Mouse (Mus musculus) limb, embryonic 14.5 days (tissue): Measurements from ENCODE around the gene Gm6793. TPM values are rescaled to one million over a fixed set of nuclear protein-coding genes. Genes with fewer than 3 reads are reported as not detected.

Source experiments
- ATAC-seq: fragments of 200-750 bp; cut with Nextera tagmentation; 2 replicates; pipeline ENCODE4 v1.8.0; 2017; ENCODE audit warnings: low read depth, moderate number of reproducible peaks, moderate TSS enrichment; ENCODE audit not compliant: low FRiP score
- DNase-seq: peaks from one replicate; pipeline ENCODE4 v3.0.0-alpha.2; 2015; ENCODE audit warnings: low spot score
- H3K27ac ChIP-seq: fragments of 300-500 bp; sonication (generic); replicated peaks from 2 replicates; pipeline ENCODE4 v1.5.1; 2014; ENCODE audit warnings: low read depth, mild to moderate bottlenecking, low read length, moderate library complexity, mixed read lengths
- H3K27me3 ChIP-seq: fragments of 300-500 bp; sonication (generic); 2 replicates; pipeline ENCODE4 v1.6.1; 2014; ENCODE audit warnings: low read length, mixed read lengths; ENCODE audit not compliant: control insufficient read depth, insufficient read depth
- H3K36me3 ChIP-seq: fragments of 300-500 bp; sonication (generic); 2 replicates; pipeline ENCODE4 v1.6.1; 2014; ENCODE audit warnings: mild to moderate bottlenecking, low read length, moderate library complexity, mixed read lengths; ENCODE audit not compliant: control insufficient read depth, insufficient read depth
- H3K4me1 ChIP-seq: fragments of 300-500 bp; sonication (generic); 2 replicates; pipeline ENCODE4 v1.6.1; 2014; ENCODE audit warnings: antibody characterized with exemption, low read length, mixed read lengths; ENCODE audit not compliant: control insufficient read depth, insufficient read depth
- H3K4me2 ChIP-seq: fragments of 300-500 bp; sonication (generic); replicated peaks from 2 replicates; pipeline ENCODE4 v1.6.1; 2014; ENCODE audit warnings: low read depth, mild to moderate bottlenecking, low read length, moderate library complexity; ENCODE audit not compliant: severe bottlenecking
- H3K4me3 ChIP-seq: fragments of 300-500 bp; sonication (generic); replicated peaks from 2 replicates; pipeline ENCODE4 v1.5.1; 2014; ENCODE audit warnings: low read length
- H3K9ac ChIP-seq: fragments of 300-500 bp; sonication (generic); 2 replicates; pipeline ENCODE4 v1.6.1; 2014; ENCODE audit warnings: mild to moderate bottlenecking, low read depth, low read length, moderate library complexity; ENCODE audit not compliant: severe bottlenecking
- H3K9me3 ChIP-seq: fragments of 300-500 bp; sonication (generic); 2 replicates; pipeline ENCODE4 v1.6.1; 2016; ENCODE audit warnings: low read length; ENCODE audit not compliant: control insufficient read depth
- POLR2A ChIP-seq: fragments of 200-500 bp; IDR thresholded peaks from 2 replicates; pipeline ENCODE4 v1.8.0; 2012; ENCODE audit warnings: inconsistent platforms, mild to moderate bottlenecking, moderate library complexity, borderline replicate concordance; ENCODE audit not compliant: insufficient read depth, insufficient read length; ENCODE audit errors: extremely low read depth
- WGBS: fragments of 180-500 bp; shearing (Covaris S2); extraction: QIAGEN DNeasy Blood & Tissue Kit; methylation state at CpG from one replicate; pipeline ENCODE4 v1.1.7; 2014; 5-methylcytosine and 5-hydroxymethylcytosine counted together
- polyA plus RNA-seq, 2 experiments: library from polyadenylated mRNA; depleted of rRNA in 1 of 2; stranded (reverse) in 1 of 2; unstranded in 1 of 2; fragments of >200 nt; fragmentation: Nextera tagmentation in 1 of 2; extraction: Ambion mirVana in 1 of 2; gene quantifications; 2 replicates each; pipeline versions ENCODE4 v1.2.1 to v1.2.3; 2012 to 2014

Gm6793 gene
- polyA plus RNA-seq, 2 experiments: 0.34 to 0.72 TPM

GRCm38 (mm10) chr8:111963546-111963945, 51.3 kb downstream of the Gm6793 start:
- H3K27me3 ChIP-seq: no peaks in the 10 kb centered on the region
- H3K36me3 ChIP-seq: no peaks in the 10 kb centered on the region
- no peak for TF ChIP-seq POLR2A
- WGBS: 88% methylated on average over 4 of the region's 4 CpGs
- no peak overlapping the region for H3K27ac ChIP-seq
- no peaks in the 10 kb centered on the region for H3K9me3 ChIP-seq
- no peak for DNase-seq
- H3K9ac ChIP-seq: no peak overlapping the region
- H3K4me3 ChIP-seq: no peak overlapping the region
- H3K4me1 ChIP-seq: no peaks in the 10 kb centered on the region
- ATAC-seq: no peak
- H3K4me2 ChIP-seq: no peak overlapping the region

Other genes with a start within 250 kb of the Gm6793 start
- gene Cfdp1, start 160.7 kb downstream of the Gm6793 start, polyA plus RNA-seq (2012; rRNA removed): 50.4 and 129 TPM in 2 replicates
- 210 and 219 TPM in 2 replicates for gene Cfdp1, start 160.7 kb downstream of the Gm6793 start, polyA plus RNA-seq (2014; fragmentation: Nextera tagmentation; extraction: Ambion mirVana)
- gene Tmem170, start 138.3 kb downstream of the Gm6793 start, polyA plus RNA-seq (2012; rRNA removed): 5.8 and 7.0 TPM in 2 replicates
- gene Tmem170, start 138.3 kb downstream of the Gm6793 start, polyA plus RNA-seq (2014; fragmentation: Nextera tagmentation; extraction: Ambion mirVana): 4.0 and 5.1 TPM in 2 replicates
- 11.7 and 17.0 TPM in 2 replicates for gene Chst5, start 104.6 kb downstream of the Gm6793 start, polyA plus RNA-seq (2012; rRNA removed)
- 12.1 and 12.2 TPM in 2 replicates for gene Chst5, start 104.6 kb downstream of the Gm6793 start, polyA plus RNA-seq (2014; fragmentation: Nextera tagmentation; extraction: Ambion mirVana)
- 16.3 and 19.8 TPM in 2 replicates for gene Tmem231, start 81.2 kb downstream of the Gm6793 start, polyA plus RNA-seq (2012; rRNA removed)
- 15.7 and 17.9 TPM in 2 replicates for gene Tmem231, start 81.2 kb downstream of the Gm6793 start, polyA plus RNA-seq (2014; fragmentation: Nextera tagmentation; extraction: Ambion mirVana)
- 55.6 and 56.6 TPM in 2 replicates for gene Gabarapl2, start 74.3 kb downstream of the Gm6793 start, polyA plus RNA-seq (2012; rRNA removed)
- 148 and 163 TPM in 2 replicates for gene Gabarapl2, start 74.3 kb downstream of the Gm6793 start, polyA plus RNA-seq (2014; fragmentation: Nextera tagmentation; extraction: Ambion mirVana)
- 11.4 and 12.2 TPM in 2 replicates for gene Adat1, start 22.7 kb downstream of the Gm6793 start, polyA plus RNA-seq (2012; rRNA removed)
- 6.1 and 6.8 TPM in 2 replicates for gene Adat1, start 22.7 kb downstream of the Gm6793 start, polyA plus RNA-seq (2014; fragmentation: Nextera tagmentation; extraction: Ambion mirVana)
- gene Kars, start 3.7 kb downstream of the Gm6793 start, polyA plus RNA-seq (2012; rRNA removed): 99.2 and 124 TPM in 2 replicates
- 204 and 207 TPM in 2 replicates for gene Kars, start 3.7 kb downstream of the Gm6793 start, polyA plus RNA-seq (2014; fragmentation: Nextera tagmentation; extraction: Ambion mirVana)
- gene Terf2ip, start 3.6 kb downstream of the Gm6793 start, polyA plus RNA-seq (2012; rRNA removed): 14.9 and 16.5 TPM in 2 replicates
- 17.5 and 21.5 TPM in 2 replicates for gene Terf2ip, start 3.6 kb downstream of the Gm6793 start, polyA plus RNA-seq (2014; fragmentation: Nextera tagmentation; extraction: Ambion mirVana)